Mouse (Mus musculus): ENCODE measurements around the gene Selenon.

The Selenon gene

DNA sequence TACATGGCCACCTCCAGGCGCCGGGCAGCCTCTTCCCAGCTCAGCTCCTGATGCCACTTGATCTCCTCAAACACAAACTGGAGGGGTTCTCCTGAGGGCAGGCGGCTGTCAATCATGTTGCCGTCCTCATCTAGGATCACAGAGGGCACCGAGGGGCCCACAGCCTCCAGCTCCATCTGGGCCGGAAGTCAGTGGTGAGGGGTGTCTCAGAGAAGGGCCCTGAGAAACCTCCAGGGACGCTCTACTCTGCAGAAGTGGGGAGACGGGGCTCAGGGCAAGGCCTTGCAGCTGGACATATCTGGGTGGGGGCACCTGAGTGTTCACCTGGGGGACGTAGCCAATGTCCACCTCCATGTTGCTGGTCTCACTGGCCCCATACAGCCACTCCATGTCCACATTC is 9.2 kb downstream of the Selenon start:
- no peak for DNase-seq

DNA sequence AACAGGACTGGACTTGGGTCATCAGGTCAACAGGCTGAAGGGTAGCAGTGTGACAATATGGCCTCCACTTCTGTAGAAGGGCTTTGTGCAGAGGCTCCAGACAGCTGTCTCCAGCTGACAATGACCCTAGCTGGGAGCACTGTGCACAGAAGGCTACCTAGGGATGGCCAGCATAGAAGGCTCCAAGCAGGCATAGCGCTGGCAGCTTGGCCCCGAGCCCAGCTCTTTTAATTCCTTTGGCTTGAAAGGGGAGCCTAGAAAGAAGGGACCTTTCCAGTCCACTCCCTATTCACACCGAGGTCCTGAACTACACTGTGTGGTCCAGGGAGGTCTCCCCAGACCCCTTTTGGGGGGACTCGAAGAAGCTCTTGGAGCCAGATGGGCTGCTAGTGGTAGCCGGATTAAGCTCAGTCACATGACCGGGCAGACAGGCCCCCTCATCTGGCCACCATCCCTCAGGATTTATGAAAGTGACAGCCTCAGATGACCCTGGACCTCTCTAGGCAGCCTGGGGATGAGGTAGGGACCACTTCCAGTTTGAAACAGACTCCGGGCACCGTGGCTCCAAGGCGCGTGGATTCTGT is 12.9 kb downstream of the Selenon start:
- DNase-seq: no peak

DNA sequence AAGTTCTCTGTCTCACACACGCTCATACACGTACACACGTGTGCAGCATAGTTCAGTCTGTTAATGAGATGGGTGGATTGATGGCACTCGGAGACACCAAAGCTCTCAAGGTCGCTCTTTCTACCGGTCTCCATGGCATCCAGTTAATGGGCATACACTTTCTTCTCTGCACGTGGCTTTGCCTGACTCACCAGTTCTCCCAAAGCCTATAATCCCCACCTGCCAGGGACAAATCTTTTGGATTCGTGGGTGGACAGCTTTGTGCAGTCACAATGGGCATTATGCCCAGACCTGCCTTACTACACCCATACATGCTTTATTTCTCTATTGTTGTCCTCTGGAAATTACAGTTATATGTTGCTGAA is 16.2 kb downstream of the Selenon start:
- DNase-seq: no peak

DNA sequence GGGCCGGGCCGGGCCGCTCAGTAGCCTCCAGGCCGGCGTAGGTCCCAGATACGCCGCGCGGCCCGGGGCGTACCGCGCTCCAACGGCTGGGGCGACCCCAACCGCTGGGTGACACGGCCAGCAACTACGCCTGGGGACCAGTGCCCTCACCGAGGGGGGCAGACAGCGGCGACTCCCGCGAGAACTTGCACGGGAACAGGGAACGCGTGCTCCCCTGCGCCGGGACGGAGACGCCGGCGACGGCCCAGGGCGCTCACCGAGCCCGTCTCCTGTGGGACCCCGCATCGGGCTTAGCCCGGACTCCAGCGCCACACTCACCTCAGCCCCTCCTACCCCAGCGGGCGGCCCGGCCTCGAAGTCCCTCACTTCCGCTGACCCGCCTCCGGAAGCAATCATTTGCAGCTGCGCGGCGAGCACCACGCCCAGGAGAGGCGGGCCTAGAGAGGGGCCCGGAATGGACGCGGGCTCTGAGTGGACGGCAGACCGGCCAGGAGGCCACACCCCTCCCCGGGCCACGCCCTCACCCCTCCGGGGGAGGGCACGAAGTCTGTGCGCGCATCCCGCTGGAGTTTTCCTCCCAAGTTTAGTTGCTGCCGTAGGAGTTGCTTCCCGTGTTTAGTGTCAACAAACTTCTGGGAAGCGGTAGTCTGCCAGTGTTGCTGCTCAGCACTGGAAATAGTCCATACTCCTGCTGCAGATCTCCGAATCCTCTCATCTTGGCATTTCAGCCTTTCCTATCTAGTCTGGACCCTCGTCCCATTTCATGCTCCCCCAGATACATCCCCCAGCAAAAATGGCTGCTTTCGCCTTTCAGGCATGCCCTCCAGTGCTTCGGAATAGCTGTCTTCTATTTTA is 16.8 kb downstream of the Selenon start, which contains the start of gene Mtfr1l:
Gene Mtfr1l, minus strand, starts transcription at position 456 of the 855 bp plus-strand sequence.
- peak; percentile 96 for DNase-seq

DNA sequence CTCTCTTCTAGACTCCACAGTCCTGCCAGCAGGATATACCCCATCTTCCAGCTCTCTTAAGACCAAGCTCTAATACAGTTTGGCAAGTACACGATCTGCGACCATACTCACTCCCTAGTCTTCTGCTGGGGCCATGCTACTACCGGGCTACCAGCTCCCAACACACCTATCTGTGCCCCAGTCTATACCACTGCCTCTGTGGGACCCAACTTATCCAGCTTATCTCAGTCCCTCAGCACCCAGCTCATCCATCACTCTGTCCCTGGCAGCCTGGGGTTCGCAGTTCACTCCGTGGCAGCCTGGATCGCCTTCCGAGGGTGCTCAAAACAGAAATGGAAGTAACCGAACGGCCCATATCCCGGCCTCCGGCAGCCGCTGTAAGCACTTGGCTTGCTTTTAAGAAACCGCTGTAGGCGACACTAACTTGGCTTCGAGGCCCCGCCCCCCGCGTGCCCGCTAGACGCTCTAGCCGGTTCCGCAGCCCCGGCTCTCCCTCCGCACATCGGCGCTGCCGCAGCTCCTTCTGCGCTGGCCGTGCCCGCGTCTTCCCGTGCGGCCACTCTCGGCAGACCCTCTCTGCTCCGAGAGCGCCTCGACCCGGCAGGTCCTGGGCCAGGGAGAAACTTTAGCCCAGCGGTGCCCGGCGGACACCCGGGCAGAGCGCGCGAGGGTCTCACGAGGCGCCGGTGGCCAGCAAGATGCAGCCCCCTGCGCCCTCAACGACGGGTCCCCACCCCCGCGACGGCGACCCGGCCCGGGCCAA is 17.7 kb downstream of the Selenon start:
- DNase-seq: peak; percentile 52

DNA sequence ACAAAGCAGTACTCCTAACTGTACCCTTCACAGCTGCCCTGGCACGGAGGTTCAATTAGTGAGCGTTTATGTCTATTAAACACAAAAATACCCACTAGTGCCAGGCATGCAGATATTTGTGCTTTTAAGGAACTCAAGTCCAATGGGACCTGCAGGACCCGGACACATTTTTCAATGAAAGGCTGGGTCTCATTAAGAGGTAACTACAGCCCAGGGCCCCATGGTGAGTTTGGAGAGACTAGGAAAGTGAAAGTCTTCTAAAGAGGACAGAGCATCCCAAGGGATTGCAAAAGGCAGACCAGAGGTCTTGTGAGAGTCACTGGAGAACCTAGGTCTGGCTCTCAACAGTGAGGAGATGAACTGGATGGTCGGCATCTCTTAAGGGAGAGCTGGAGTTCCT is 18.5 kb downstream of the Selenon start:
- no peak for DNase-seq

DNA sequence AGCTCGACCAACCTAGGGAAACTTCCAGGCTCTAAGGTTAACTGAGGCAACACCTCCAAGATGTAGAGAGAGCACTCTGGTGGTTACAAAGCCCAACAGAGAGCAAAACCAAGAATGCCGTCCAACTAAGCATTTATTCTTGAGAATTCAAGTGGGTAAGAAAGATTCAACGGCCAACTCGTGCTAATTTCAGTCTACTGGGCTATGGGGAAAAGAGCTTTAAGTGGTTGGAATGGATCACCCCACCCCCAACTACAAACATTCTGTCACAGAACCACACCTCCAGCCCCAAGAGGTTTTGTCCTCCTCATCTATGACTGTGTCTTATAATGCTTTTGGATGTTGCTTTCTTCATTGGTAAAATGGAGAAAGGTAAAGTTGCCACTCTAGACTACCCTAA is 19.0 kb downstream of the Selenon start:
- DNase-seq: no peak

DNA sequence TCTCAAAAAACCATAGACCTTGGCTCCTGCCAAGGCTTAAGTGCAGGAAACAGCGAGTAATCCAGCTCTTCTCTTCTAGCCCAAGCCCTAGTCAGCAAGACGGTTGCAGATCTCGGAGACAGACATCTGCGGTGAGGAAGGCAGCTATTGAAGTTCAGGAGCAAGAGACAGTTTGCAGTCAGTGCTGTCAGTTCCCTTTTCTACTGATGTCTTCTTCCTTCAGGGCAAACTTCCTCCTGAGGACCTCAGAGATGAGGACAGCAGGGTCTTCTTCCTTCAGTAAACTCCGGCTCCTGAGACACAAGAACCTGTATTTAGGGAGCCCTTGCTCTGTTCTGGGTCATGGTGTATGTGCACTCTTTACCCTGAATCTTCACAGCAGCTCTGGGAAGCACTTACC is 25.7 kb downstream of the Selenon start:
- DNase-seq: no peak

DNA sequence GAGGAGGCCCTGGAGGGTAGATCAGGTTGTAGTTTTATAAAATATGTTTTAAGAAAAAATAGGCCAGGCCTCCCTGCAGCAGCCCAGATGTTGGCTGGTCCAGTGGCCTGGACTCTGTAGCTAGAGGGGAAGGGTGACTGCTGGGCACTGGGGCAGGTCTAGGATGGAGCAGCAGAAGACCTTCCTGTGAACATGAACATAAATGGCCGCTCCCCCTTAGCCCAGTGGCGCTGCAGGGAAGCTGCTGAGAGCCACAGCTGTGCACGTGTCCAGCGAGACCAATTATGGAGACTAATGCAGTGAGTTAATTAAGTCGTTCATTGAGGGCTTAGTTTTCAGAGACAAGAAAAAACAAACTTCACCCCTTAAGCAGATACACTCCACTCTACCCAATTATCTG is 26.2 kb downstream of the Selenon start:
- no peak for DNase-seq

DNA sequence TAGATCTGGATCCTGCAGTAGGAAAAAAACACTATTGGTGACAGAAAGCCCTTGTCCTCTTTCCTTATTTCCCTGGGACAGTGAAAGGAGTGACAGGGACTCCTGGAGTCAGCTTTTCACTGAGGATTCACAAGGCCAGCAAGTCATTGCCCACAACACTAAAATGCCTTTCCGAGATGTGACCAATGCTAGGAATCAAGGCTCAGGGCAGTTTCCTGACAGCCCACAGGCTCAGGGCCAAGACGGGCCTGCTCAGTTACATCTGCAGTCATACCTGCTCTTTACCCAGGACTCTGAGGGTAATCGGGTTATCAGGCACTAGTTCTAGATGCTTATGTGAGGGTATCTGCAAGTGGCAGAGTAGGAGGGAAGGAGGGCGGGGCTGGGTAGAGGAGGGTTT is 28.5 kb downstream of the Selenon start:
- no peak for DNase-seq

DNA sequence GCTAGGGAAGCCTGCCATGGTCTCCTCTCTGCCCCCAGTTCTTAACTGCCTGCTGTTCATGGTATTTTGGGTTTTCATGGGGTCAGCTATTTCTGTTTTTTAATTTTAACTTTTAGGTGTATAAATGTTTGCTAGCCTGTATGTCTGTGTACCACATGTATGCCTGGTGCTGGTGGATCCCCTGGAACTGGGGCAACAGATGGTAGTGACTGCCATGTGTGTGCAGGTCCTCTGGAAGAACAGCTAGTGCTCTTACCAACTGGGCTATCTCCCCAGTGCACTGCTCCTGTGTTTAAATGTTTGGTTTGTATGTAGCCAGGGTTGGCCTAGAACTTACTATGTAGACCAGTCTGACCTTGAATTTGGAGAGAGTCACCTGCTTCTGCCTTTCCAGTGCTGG is 32.7 kb downstream of the Selenon start:
- no peak for DNase-seq

DNA sequence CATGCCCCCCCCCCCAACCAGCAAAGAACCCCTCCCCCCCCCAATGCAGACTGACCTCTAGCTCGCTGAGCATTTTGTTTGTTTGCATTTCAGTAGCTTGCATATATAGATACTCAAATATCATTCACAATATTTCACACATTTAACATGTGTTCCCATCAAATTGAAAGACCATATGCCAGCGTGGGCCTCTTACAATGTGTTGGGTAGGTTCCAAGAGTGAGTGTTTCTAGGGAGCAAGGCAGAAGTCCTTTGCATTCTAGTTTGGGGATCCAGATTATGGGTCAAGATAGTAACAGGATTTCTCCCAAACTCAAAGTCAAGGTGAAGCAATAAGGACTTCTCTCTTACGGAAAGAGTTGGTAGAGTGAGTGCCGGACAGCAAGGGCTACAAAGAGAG is 33.4 kb downstream of the Selenon start:
- no peak for DNase-seq

DNA sequence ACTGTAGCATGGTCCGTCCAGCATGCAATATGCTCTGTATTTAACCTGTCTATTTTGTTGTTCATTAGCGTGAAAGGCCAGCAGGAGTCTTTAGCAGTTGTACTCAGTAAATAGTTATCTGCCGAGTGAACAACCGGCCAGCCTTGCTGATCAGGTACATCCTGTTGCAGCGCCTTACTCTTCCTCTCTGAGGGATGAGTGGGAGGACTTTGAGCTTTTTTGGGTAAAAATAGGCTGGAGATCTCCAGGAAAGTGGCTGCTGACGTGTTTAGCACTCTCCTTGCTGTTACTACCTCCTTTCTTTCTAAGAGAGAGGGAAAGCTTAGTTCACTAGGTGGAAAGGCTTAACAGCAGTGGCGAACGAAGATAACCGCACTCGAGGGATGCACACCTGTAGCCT is 34.2 kb downstream of the Selenon start:
- no peak for DNase-seq

DNA sequence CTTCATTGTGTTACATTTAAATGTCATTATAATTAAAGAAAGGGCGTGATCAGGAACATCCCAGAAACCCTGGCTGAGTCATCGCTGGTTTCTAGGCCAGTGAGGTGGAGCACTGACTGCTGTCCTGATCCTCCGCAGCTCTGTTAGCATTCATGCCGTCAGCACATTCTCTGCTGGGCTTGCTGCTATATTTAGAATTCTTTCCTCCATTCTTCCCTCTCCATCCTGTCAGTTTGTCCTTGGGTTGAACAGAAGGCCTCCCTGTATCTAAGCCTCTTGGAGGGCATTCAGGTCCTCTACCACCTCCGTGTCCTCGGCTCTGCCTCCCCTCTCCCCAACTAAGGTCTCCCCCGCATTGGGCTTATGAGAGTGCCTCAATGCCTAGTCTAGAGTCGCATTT is 35.0 kb downstream of the Selenon start:
- DNase-seq: no peak

DNA sequence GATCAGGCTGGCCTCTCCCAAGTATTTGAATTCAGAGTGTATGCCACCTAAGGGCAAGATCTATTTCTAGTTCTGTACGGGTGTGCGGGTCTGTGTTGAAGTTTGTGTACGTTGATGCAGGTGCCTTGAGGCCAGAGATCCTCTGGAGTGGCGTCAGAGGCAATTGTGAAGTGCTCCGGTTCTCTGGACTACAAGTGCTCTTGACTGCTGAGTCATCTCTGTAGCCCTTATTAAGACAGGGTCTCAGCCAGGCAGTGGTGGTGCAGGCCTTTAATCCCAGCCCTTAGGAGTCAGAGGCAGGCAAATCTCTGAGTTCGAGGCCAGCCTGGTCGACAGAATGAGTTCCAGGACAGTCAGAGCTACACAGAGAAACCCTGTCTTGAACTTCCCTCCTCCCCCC is 36.4 kb downstream of the Selenon start:
- no peak for DNase-seq

DNA sequence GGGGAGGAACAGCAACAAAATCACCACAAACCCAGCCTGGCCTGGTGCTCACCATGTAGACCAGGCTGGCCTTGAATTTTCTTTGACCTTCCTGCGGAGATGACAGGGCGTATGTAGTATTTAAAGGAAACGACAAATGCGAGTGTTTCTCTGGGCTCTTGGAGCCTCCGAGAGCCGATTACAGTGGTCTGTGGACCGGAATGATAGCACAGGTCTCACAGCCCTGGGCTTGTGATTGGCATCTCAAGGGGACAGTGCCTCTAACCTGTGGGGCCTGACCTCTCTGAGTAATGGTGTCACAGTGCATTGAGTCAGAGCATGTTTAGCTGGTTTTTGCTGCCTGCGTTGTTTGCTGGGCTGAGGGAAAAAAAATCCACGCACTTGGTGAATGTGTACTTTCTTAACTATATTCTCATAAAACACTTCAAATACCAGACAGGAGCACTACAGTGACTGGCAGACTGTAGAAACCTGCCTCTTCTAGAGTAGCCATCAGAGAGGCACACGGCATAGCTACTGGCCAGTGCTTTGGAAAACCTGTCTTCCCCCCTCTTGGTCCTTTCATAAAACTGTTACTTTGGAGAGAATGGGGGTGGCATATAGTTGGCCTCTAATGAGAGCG is 37.5 kb downstream of the Selenon start:
- DNase-seq: no peak

DNA sequence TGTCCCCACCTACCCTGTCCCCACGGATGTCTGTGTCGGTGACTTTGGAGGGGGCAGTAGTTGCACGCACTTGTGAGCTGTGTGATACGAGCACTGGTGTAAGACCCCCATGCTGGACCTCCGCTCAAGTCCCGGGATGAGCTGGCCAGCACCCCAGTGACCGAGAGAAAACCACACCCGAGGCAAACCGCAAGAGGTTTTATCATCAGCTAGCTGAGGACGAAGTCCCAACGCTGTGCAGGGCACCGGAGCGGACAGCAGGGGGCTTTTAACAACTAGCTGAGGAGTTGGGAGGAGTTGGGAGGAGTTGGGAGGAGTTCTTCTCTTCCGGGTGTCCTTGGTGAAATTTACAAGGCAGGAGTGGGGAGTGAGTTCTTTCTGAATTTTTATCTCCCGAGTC is 39.2 kb downstream of the Selenon start:
- no peak for DNase-seq

DNA sequence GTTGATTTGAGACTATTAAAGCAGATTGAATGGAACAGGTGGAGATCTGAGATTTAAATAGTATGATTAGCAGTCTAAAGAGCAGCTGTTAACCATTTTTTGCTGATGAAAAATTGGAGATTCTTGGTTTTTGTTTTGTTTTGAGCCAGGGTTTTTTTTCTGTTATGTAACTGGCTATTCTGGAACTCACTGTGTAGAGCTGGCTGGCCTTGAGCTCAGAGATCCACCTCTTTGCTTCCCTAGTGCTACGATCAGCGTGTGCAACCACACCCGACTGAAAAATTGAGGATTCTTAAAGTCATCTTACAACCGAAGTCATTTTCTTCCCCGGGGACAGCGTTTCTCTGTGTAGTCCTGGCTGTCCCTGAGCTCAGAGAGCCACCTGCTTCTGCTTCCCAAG is 40.2 kb downstream of the Selenon start:
- DNase-seq: no peak

DNA sequence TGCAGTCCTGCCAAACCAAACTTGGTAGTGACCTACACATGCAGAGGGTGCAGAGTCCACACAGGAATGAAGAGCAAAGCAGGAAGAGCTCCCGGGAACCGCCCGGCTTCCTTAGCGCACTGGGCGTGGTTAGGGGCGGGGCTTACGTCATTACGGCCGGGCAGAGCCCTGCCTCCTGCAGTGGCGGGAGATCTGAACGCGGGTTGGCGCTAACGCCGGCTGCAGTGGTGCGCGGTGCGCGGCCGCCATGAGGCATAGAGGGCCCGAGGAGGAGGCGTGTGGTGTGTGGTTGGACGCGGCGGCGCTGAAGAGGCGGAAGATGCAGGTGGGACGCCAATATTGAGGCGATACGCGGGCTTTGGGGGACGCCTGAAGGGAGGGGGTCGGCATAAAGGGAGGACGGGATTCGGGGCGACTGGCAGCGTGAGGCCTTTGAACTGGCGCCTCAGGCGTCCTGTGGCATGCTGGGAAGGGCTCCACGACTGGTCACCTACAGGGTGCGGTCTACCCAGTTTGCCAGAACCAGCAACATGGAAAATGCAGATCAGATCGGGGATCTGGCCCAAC is 41.0 kb downstream of the Selenon start, which contains the start of gene Aunip:
Gene Aunip, plus strand, starts transcription at position 155 of the 567 bp plus-strand sequence.
- peak; percentile 81 for DNase-seq

DNA sequence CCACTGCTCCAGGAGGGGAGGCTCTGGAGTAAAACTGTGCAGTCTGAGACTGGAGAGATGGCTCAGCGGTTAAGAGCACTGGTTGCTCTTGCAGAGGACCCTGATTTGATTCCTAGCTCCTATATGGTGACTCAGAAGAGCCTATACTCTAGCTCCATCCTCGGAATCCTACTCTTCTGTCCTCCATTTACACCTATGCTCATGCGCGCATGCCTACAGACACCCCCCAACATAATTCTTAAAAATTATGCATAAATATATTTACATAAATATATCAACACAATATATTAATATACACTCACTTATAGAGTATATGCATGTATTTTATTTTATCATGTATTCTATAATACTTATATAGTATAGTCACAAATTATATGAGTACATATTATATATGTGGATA is 41.6 kb downstream of the Selenon start:
- DNase-seq: no peak

DNA sequence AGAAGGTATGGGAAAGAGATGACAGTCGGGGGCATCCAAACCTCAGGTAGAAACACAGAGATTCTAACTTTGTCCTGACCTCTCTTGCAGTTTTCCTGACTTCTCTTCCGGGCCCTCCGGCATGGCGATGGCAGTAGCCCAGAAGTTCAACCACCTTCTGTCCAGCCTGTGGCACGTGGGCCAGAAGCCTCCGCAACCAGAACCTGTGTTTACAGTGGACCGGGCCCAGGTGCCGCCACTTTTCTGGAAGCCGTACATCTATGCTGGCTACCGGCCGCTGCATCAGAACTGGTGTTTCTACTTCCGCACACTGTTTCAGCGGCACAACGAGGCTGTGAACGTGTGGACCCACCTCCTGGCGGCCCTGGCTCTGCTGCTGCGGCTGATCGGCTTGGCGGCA is 45.3 kb downstream of the Selenon start:
- DNase-seq: no peak

DNA sequence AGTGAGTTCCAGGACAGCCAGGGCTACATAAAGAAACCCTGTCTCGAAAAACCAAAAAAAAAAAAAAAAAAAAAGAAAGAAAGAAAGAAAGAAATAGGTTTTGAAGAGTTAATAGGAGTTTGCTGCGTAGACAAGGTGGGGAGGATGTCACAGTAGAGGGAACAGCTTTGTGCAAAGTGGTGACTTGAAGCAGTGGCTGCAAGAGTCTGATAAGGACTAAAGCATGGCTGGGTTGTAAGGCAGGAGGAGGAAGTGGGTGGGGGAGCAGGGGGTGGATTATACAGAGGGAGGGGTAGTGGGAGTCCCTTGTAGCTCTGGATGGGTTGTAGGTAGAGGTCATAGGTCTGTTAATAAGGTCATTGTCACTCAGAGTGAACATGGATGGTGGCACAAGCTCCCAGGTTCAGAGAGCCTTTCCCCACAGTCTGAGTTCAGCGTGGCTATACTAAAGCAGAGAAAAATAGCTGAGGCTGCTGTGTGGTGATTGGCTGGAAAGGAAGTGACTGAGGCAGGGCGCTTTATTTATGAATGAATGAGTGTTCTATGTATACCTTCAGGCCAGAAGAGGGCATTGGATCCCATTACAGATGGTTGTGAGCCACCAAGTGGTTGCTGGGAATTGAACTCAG is 45.9 kb downstream of the Selenon start:
- no peak for DNase-seq

Data from cerebellum, adult 11 months (tissue).